Mouse (Mus musculus): ENCODE measurements at regions not wholly inside any gene's neighbourhood (a gene's known extent, or its start where the extent isn't known, plus 50 kb on each side); places are given as distances from the start of the nearest gene placed in this dataset.

- TF ChIP-seq CTCF (conservative IDR thresholded peaks at IDR 0.05; ENCODE audit: low read length): no peak
- no peak for TF ChIP-seq NANOG (IDR thresholded peaks at IDR 0.05; ENCODE audit: borderline replicate concordance, low read length)
Measured at GRCm38 (mm10) chr9:30191119-30191518, 228.2 kb upstream of the Ntm start.

All from E14TG2a.4 (cell line).